Mouse (Mus musculus): ENCODE data around the gene Bank1. TPM values are rescaled to one million over a fixed set of nuclear protein-coding genes. Genes with fewer than 3 reads are reported as not detected.

Bank1 gene
- total RNA-seq (2014; rRNA removed; ENCODE audit: low replicate concordance) (0.12 TPM in 1 of 2 replicates, not detected in the other), polyA plus RNA-seq (2015; fragmentation: Nextera tagmentation; extraction: Ambion mirVana) (0.30 and 0.38 TPM in 2 replicates)

GRCm38 (mm10) chr3:136325783-136326182 lies at the start of gene Bank1:
Gene Bank1, minus strand, starts transcription at chr3:136326066.
- Histone ChIP-seq H3K4me2 (ENCODE audit: low read depth, low read length) (no peak within 1 kb of the TSS), H3K27me3 (ENCODE audit: control insufficient read depth, insufficient read depth, low read length) (no peaks in the 10 kb centered on the region), H3K36me3 (replicated peaks; ENCODE audit: control insufficient read depth, insufficient read depth, low read length) (no peaks in the 10 kb centered on the region), H3K27ac (ENCODE audit: low read depth) (no peak within 1 kb of the TSS), H3K4me3 (ENCODE audit: low read depth, low read length) (no peak within 1 kb of the TSS), H3K9ac (replicated peaks; ENCODE audit: low read depth, low read length) (no peak within 1 kb of the TSS), H3K9me3 (replicated peaks; ENCODE audit: control insufficient read depth, low read length) (no peaks in the 10 kb centered on the region), H3K4me1 (ENCODE audit: control insufficient read depth, insufficient read depth) (no peaks in the 10 kb centered on the region)
- no peak for TF ChIP-seq EP300 (IDR thresholded peaks at IDR 0.05; ENCODE audit: low read depth)
- TF ChIP-seq CTCF (IDR thresholded peaks at IDR 0.05; ENCODE audit: low read depth): no peak
- whole genome bisulfite sequencing: 69% methylated on average over 5 of the region's 5 CpGs
- ATAC-seq (ENCODE audit: insufficient read depth, low read depth): no peak
- DNase-seq (ENCODE audit: low spot score): no peak

- H3K4me3 ChIP-seq (ENCODE audit: low read depth, low read length): no peak overlapping the region
- DNase-seq (ENCODE audit: low spot score): no peak
- WGBS: 73% methylated on average over 11 of the region's 11 CpGs
- H3K27ac ChIP-seq (ENCODE audit: low read depth): no peak overlapping the region
- no peaks in the 10 kb centered on the region for H3K4me1 ChIP-seq (ENCODE audit: control insufficient read depth, insufficient read depth)
- no peak for ATAC-seq (ENCODE audit: insufficient read depth, low read depth)
- no peak overlapping the region for H3K4me2 ChIP-seq (ENCODE audit: low read depth, low read length)
- TF ChIP-seq EP300 (IDR thresholded peaks at IDR 0.05; ENCODE audit: low read depth) (no peak), CTCF (IDR thresholded peaks at IDR 0.05; ENCODE audit: low read depth) (no peak)
- no peak overlapping the region for H3K9ac ChIP-seq (replicated peaks; ENCODE audit: low read depth, low read length)
- H3K9me3 ChIP-seq (replicated peaks; ENCODE audit: control insufficient read depth, low read length): no peaks in the 10 kb centered on the region
- H3K27me3 ChIP-seq (ENCODE audit: control insufficient read depth, insufficient read depth, low read length): no peaks in the 10 kb centered on the region
- H3K36me3 ChIP-seq (replicated peaks; ENCODE audit: control insufficient read depth, insufficient read depth, low read length): no peaks in the 10 kb centered on the region
These were observed 44.0 kb upstream of the Bank1 start for GRCm38 (mm10) chr3:136369916-136370315.

- ATAC-seq (ENCODE audit: insufficient read depth, low read depth): no peak
- 81% methylated on average over 9 of the region's 9 CpGs for WGBS
- DNase-seq (ENCODE audit: low spot score): no peak
- Histone ChIP-seq H3K9ac (replicated peaks; ENCODE audit: low read depth, low read length) (no peak overlapping the region), H3K27ac (ENCODE audit: low read depth) (no peak overlapping the region), H3K4me1 (ENCODE audit: control insufficient read depth, insufficient read depth) (no peaks in the 10 kb centered on the region), H3K4me3 (ENCODE audit: low read depth, low read length) (no peak overlapping the region), H3K27me3 (ENCODE audit: control insufficient read depth, insufficient read depth, low read length) (no peaks in the 10 kb centered on the region), H3K36me3 (replicated peaks; ENCODE audit: control insufficient read depth, insufficient read depth, low read length) (no peaks in the 10 kb centered on the region), H3K4me2 (ENCODE audit: low read depth, low read length) (no peak overlapping the region), H3K9me3 (replicated peaks; ENCODE audit: control insufficient read depth, low read length) (no peaks in the 10 kb centered on the region)
- no peak for TF ChIP-seq CTCF (IDR thresholded peaks at IDR 0.05; ENCODE audit: low read depth)
- no peak for TF ChIP-seq EP300 (IDR thresholded peaks at IDR 0.05; ENCODE audit: low read depth)
These were observed 43.6 kb upstream of the Bank1 start for GRCm38 (mm10) chr3:136369466-136369865.

- 72% methylated on average over 4 of the region's 4 CpGs for WGBS
- Histone ChIP-seq H3K4me3 (ENCODE audit: low read depth, low read length) (no peak overlapping the region), H3K4me1 (ENCODE audit: control insufficient read depth, insufficient read depth) (no peaks in the 10 kb centered on the region), H3K27ac (ENCODE audit: low read depth) (no peak overlapping the region), H3K9me3 (replicated peaks; ENCODE audit: control insufficient read depth, low read length) (no peaks in the 10 kb centered on the region), H3K36me3 (replicated peaks; ENCODE audit: control insufficient read depth, insufficient read depth, low read length) (no peaks in the 10 kb centered on the region), H3K27me3 (ENCODE audit: control insufficient read depth, insufficient read depth, low read length) (no peaks in the 10 kb centered on the region), H3K4me2 (ENCODE audit: low read depth, low read length) (no peak overlapping the region), H3K9ac (replicated peaks; ENCODE audit: low read depth, low read length) (no peak overlapping the region)
- ATAC-seq (ENCODE audit: insufficient read depth, low read depth) (no peak), DNase-seq (ENCODE audit: low spot score) (no peak)
- TF ChIP-seq EP300 (IDR thresholded peaks at IDR 0.05; ENCODE audit: low read depth) (no peak), CTCF (IDR thresholded peaks at IDR 0.05; ENCODE audit: low read depth) (no peak)
These were observed 42.7 kb upstream of the Bank1 start for GRCm38 (mm10) chr3:136368505-136368999.

GRCm38 (mm10) chr3:136349690-136350089 lies 23.8 kb upstream of the Bank1 start:
- no peak overlapping the region for H3K9ac ChIP-seq (replicated peaks; ENCODE audit: low read depth, low read length)
- no peaks in the 10 kb centered on the region for H3K36me3 ChIP-seq (replicated peaks; ENCODE audit: control insufficient read depth, insufficient read depth, low read length)
- WGBS: 71% methylated on average over 7 of the region's 7 CpGs
- DNase-seq (ENCODE audit: low spot score) (no peak), ATAC-seq (ENCODE audit: insufficient read depth, low read depth) (no peak)
- no peaks in the 10 kb centered on the region for H3K27me3 ChIP-seq (ENCODE audit: control insufficient read depth, insufficient read depth, low read length)
- TF ChIP-seq EP300 (IDR thresholded peaks at IDR 0.05; ENCODE audit: low read depth): no peak
- no peak for TF ChIP-seq CTCF (IDR thresholded peaks at IDR 0.05; ENCODE audit: low read depth)
- no peak overlapping the region for H3K4me2 ChIP-seq (ENCODE audit: low read depth, low read length)
- H3K27ac ChIP-seq (ENCODE audit: low read depth): no peak overlapping the region
- no peaks in the 10 kb centered on the region for H3K9me3 ChIP-seq (replicated peaks; ENCODE audit: control insufficient read depth, low read length)
- H3K4me1 ChIP-seq (ENCODE audit: control insufficient read depth, insufficient read depth): no peaks in the 10 kb centered on the region
- no peak overlapping the region for H3K4me3 ChIP-seq (ENCODE audit: low read depth, low read length)

GRCm38 (mm10) chr3:136348611-136349010 lies 22.7 kb upstream of the Bank1 start:
- Histone ChIP-seq H3K9me3 (replicated peaks; ENCODE audit: control insufficient read depth, low read length) (no peaks in the 10 kb centered on the region), H3K4me3 (ENCODE audit: low read depth, low read length) (no peak overlapping the region), H3K36me3 (replicated peaks; ENCODE audit: control insufficient read depth, insufficient read depth, low read length) (no peaks in the 10 kb centered on the region), H3K27ac (ENCODE audit: low read depth) (no peak overlapping the region), H3K4me1 (ENCODE audit: control insufficient read depth, insufficient read depth) (no peaks in the 10 kb centered on the region), H3K4me2 (ENCODE audit: low read depth, low read length) (no peak overlapping the region), H3K9ac (replicated peaks; ENCODE audit: low read depth, low read length) (no peak overlapping the region), H3K27me3 (ENCODE audit: control insufficient read depth, insufficient read depth, low read length) (no peaks in the 10 kb centered on the region)
- DNase-seq (ENCODE audit: low spot score) (no peak), ATAC-seq (ENCODE audit: insufficient read depth, low read depth) (no peak)
- 50% methylated on average over 1 of the region's 1 CpGs for WGBS
- TF ChIP-seq CTCF (IDR thresholded peaks at IDR 0.05; ENCODE audit: low read depth): no peak
- TF ChIP-seq EP300 (IDR thresholded peaks at IDR 0.05; ENCODE audit: low read depth): no peak
